Mouse (Mus musculus): Measurements from ENCODE around the gene Casz1. TPM values are rescaled to one million over a fixed set of nuclear protein-coding genes. Genes with fewer than 3 reads are reported as not detected.

The Casz1 gene
- polyA plus RNA-seq, 3 experiments from 2014 or later: 0.58 to 1.8 (median 0.80) TPM

- ATAC-seq: no peak
Observed at GRCm38 (mm10) chr4:148978221-148978855, 174.1 kb downstream of the Casz1 start.

GRCm38 (mm10) chr4:148978926-148979325, 174.7 kb downstream of the Casz1 start:
- ATAC-seq: no peak

- no peak for ATAC-seq
Observed at GRCm38 (mm10) chr4:148979837-148980236, 175.6 kb downstream of the Casz1 start.

- ATAC-seq: no peak
Observed at GRCm38 (mm10) chr4:148982274-148982673, 178.0 kb downstream of the Casz1 start.

GRCm38 (mm10) chr4:148984701-148985540, 180.7 kb downstream of the Casz1 start:
- no peak for ATAC-seq

GRCm38 (mm10) chr4:148985541-148986476, 181.6 kb downstream of the Casz1 start:
- no peak for ATAC-seq

- no peak for ATAC-seq
Observed at GRCm38 (mm10) chr4:148990038-148990437, 185.8 kb downstream of the Casz1 start.

- no peak for ATAC-seq
Observed at GRCm38 (mm10) chr4:148993948-148994347, 189.7 kb downstream of the Casz1 start.

GRCm38 (mm10) chr4:149000746-149001145, 196.5 kb downstream of the Casz1 start:
- no peak for ATAC-seq

GRCm38 (mm10) chr4:149001515-149001914, 197.3 kb downstream of the Casz1 start:
- ATAC-seq: no peak

GRCm38 (mm10) chr4:149002441-149003093, 198.3 kb downstream of the Casz1 start:
- no peak for ATAC-seq

Other genes with a start within 250 kb of the Casz1 start
- gene Exosc10, start 246.0 kb upstream of the Casz1 start, polyA plus RNA-seq (2017; shearing (Covaris generic)): 100 to 1,000 TPM in 1 of 3 experiments, 10 to 100 TPM in 2; 63.8 to 103 (median 96.2) TPM
- gene Srm, start 212.9 kb upstream of the Casz1 start, polyA plus RNA-seq (2017; shearing (Covaris generic)): 1 to 10 TPM; 4.7 to 5.2 (median 4.8) TPM
- gene Masp2, start 201.9 kb upstream of the Casz1 start, polyA plus RNA-seq (2017; shearing (Covaris generic)): under 1 TPM in 1 of 3 experiments, not detected in 2; 0.63 TPM
- 100 to 1,000 TPM; 149 to 182 (median 164) TPM for gene Tardbp, start 177.4 kb upstream of the Casz1 start, polyA plus RNA-seq (2017; shearing (Covaris generic))
- not detected for gene Gm572, start 161.1 kb upstream of the Casz1 start, polyA plus RNA-seq (2017; shearing (Covaris generic))

Data from inflammation-experienced regulatory T-cells, adult 6 months (primary cell).